Mouse (Mus musculus): ENCODE results near the gene Gm49337. TPM values are rescaled to one million over a fixed set of nuclear protein-coding genes. Genes with fewer than 3 reads are reported as not detected.

The Gm49337 gene
- not detected in 2 replicates for total RNA-seq (2017)

GRCm38 (mm10) chr4:116173072-116173471 is at the start of gene Gm49337, which contains the start of gene 1700042G07Rik:
TSS of gene Gm49337 (plus strand) at chr4:116173384.
TSS of gene 1700042G07Rik (plus strand) at chr4:116173372.
- no peak for ATAC-seq (replicated peaks in 1 of 2; ENCODE audit: insufficient read depth in 1 of 2, low FRiP score in 2 of 2, low TSS enrichment in 1 of 2, low read depth in 1 of 2, poor library complexity in 2 of 2, severe bottlenecking in 2 of 2)

GRCm38 (mm10) chr4:116123602-116124519 is 49.3 kb upstream of the Gm49337 start, which contains the start of the genes Rad54l and Pomgnt1:
TSS of gene Rad54l (minus strand) at chr4:116123690.
TSS of gene Pomgnt1 (plus strand) at chr4:116123840.
- peak; percentile 97 to 98 for ATAC-seq (replicated peaks in 1 of 2; ENCODE audit: insufficient read depth in 1 of 2, low FRiP score in 2 of 2, low TSS enrichment in 1 of 2, low read depth in 1 of 2, poor library complexity in 2 of 2, severe bottlenecking in 2 of 2)

- ATAC-seq (replicated peaks in 1 of 2; ENCODE audit: insufficient read depth in 1 of 2, low FRiP score in 2 of 2, low TSS enrichment in 1 of 2, low read depth in 1 of 2, poor library complexity in 2 of 2, severe bottlenecking in 2 of 2): no peak
These were observed 47.3 kb upstream of the Gm49337 start for GRCm38 (mm10) chr4:116125803-116126386.

GRCm38 (mm10) chr4:116127956-116128355 is 45.2 kb upstream of the Gm49337 start:
- no peak for ATAC-seq (replicated peaks in 1 of 2; ENCODE audit: insufficient read depth in 1 of 2, low FRiP score in 2 of 2, low TSS enrichment in 1 of 2, low read depth in 1 of 2, poor library complexity in 2 of 2, severe bottlenecking in 2 of 2)

- no peak for ATAC-seq (replicated peaks in 1 of 2; ENCODE audit: insufficient read depth in 1 of 2, low FRiP score in 2 of 2, low TSS enrichment in 1 of 2, low read depth in 1 of 2, poor library complexity in 2 of 2, severe bottlenecking in 2 of 2)
These were observed 40.1 kb upstream of the Gm49337 start for GRCm38 (mm10) chr4:116133126-116133525.

- ATAC-seq (replicated peaks in 1 of 2; ENCODE audit: insufficient read depth in 1 of 2, low FRiP score in 2 of 2, low TSS enrichment in 1 of 2, low read depth in 1 of 2, poor library complexity in 2 of 2, severe bottlenecking in 2 of 2): peak; percentile 78 to 79
These were observed 38.2 kb upstream of the Gm49337 start for GRCm38 (mm10) chr4:116134990-116135389.

GRCm38 (mm10) chr4:116137421-116137996 is 35.7 kb upstream of the Gm49337 start:
- no peak for ATAC-seq (replicated peaks in 1 of 2; ENCODE audit: insufficient read depth in 1 of 2, low FRiP score in 2 of 2, low TSS enrichment in 1 of 2, low read depth in 1 of 2, poor library complexity in 2 of 2, severe bottlenecking in 2 of 2)

- no peak for ATAC-seq (replicated peaks in 1 of 2; ENCODE audit: insufficient read depth in 1 of 2, low FRiP score in 2 of 2, low TSS enrichment in 1 of 2, low read depth in 1 of 2, poor library complexity in 2 of 2, severe bottlenecking in 2 of 2)
These were observed 32.2 kb upstream of the Gm49337 start for GRCm38 (mm10) chr4:116140801-116141574.

GRCm38 (mm10) chr4:116141736-116142135 is 31.4 kb upstream of the Gm49337 start:
- no peak for ATAC-seq (replicated peaks in 1 of 2; ENCODE audit: insufficient read depth in 1 of 2, low FRiP score in 2 of 2, low TSS enrichment in 1 of 2, low read depth in 1 of 2, poor library complexity in 2 of 2, severe bottlenecking in 2 of 2)

GRCm38 (mm10) chr4:116142269-116142668 is 30.9 kb upstream of the Gm49337 start:
- no peak for ATAC-seq (replicated peaks in 1 of 2; ENCODE audit: insufficient read depth in 1 of 2, low FRiP score in 2 of 2, low TSS enrichment in 1 of 2, low read depth in 1 of 2, poor library complexity in 2 of 2, severe bottlenecking in 2 of 2)

GRCm38 (mm10) chr4:116143317-116143811 is 29.8 kb upstream of the Gm49337 start:
- ATAC-seq (replicated peaks in 1 of 2; ENCODE audit: insufficient read depth in 1 of 2, low FRiP score in 2 of 2, low TSS enrichment in 1 of 2, low read depth in 1 of 2, poor library complexity in 2 of 2, severe bottlenecking in 2 of 2): peak; percentile 48 to 59

- ATAC-seq (replicated peaks in 1 of 2; ENCODE audit: insufficient read depth in 1 of 2, low FRiP score in 2 of 2, low TSS enrichment in 1 of 2, low read depth in 1 of 2, poor library complexity in 2 of 2, severe bottlenecking in 2 of 2): peak; percentile 52 to 54; a peak in 3 of 4 replicates
These were observed 29.1 kb upstream of the Gm49337 start for GRCm38 (mm10) chr4:116143891-116144717.

GRCm38 (mm10) chr4:116149812-116150155 is 23.4 kb upstream of the Gm49337 start:
- ATAC-seq (replicated peaks in 1 of 2; ENCODE audit: insufficient read depth in 1 of 2, low FRiP score in 2 of 2, low TSS enrichment in 1 of 2, low read depth in 1 of 2, poor library complexity in 2 of 2, severe bottlenecking in 2 of 2): peak in 1 of 2 experiments; percentile 6; a peak in 1 of 4 replicates

- ATAC-seq (replicated peaks in 1 of 2; ENCODE audit: insufficient read depth in 1 of 2, low FRiP score in 2 of 2, low TSS enrichment in 1 of 2, low read depth in 1 of 2, poor library complexity in 2 of 2, severe bottlenecking in 2 of 2): peak; percentile 46 to 62; a peak in 1 of 4 replicates
These were observed 22.9 kb upstream of the Gm49337 start for GRCm38 (mm10) chr4:116150156-116150861.

- no peak for ATAC-seq (replicated peaks in 1 of 2; ENCODE audit: insufficient read depth in 1 of 2, low FRiP score in 2 of 2, low TSS enrichment in 1 of 2, low read depth in 1 of 2, poor library complexity in 2 of 2, severe bottlenecking in 2 of 2)
These were observed 22.3 kb upstream of the Gm49337 start for GRCm38 (mm10) chr4:116150862-116151221.

GRCm38 (mm10) chr4:116151238-116151637 is 21.9 kb upstream of the Gm49337 start, which contains the start of gene Lurap1:
TSS of gene Lurap1 (minus strand) at chr4:116151338.
- ATAC-seq (replicated peaks in 1 of 2; ENCODE audit: insufficient read depth in 1 of 2, low FRiP score in 2 of 2, low TSS enrichment in 1 of 2, low read depth in 1 of 2, poor library complexity in 2 of 2, severe bottlenecking in 2 of 2): no peak

All from hematopoietic stem cell, adult 5-6 weeks (primary cell).